Mouse (Mus musculus) frontal cortex, adult (tissue): ENCODE data around the gene Pard3.

Source experiments
- ATAC-seq: cut with Nextera tagmentation; 2 replicates; pipeline ENCODE4 v1.9.2; 2017; ENCODE audit warnings: mild to moderate bottlenecking, moderate library complexity, mixed read lengths; ENCODE audit not compliant: low TSS enrichment

Pard3 gene

GRCm38 (mm10) chr8:127431236-127431635 is 367.5 kb downstream of the Pard3 start:
- ATAC-seq: no peak

- no peak for ATAC-seq
Measured at GRCm38 (mm10) chr8:127435975-127436374, 372.3 kb downstream of the Pard3 start.

- no peak for ATAC-seq
Measured at GRCm38 (mm10) chr8:127437613-127438235, 374.0 kb downstream of the Pard3 start.

- ATAC-seq: peak; percentile 33; the same call in 1 of the 2 replicates
Measured at GRCm38 (mm10) chr8:127438625-127439391, 375.1 kb downstream of the Pard3 start.

GRCm38 (mm10) chr8:127439392-127440160 is 375.9 kb downstream of the Pard3 start:
- peak; percentile 73 for ATAC-seq

- peak; percentile 76 for ATAC-seq
Measured at GRCm38 (mm10) chr8:127440161-127440833, 376.6 kb downstream of the Pard3 start.

GRCm38 (mm10) chr8:127440834-127441485 is 377.3 kb downstream of the Pard3 start:
- no peak for ATAC-seq

GRCm38 (mm10) chr8:127447401-127447800 is 383.7 kb downstream of the Pard3 start:
- ATAC-seq: no peak

GRCm38 (mm10) chr8:127449066-127449840 is 385.6 kb downstream of the Pard3 start:
- no peak for ATAC-seq

- no peak for ATAC-seq
Measured at GRCm38 (mm10) chr8:127450954-127451668, 387.4 kb downstream of the Pard3 start.

GRCm38 (mm10) chr8:127452364-127452763 is 388.7 kb downstream of the Pard3 start:
- ATAC-seq: no peak

- ATAC-seq: no peak
Measured at GRCm38 (mm10) chr8:127457901-127458300, 394.2 kb downstream of the Pard3 start.

GRCm38 (mm10) chr8:127461173-127461572 is 397.5 kb downstream of the Pard3 start:
- no peak for ATAC-seq

- ATAC-seq: no peak
Measured at GRCm38 (mm10) chr8:127462378-127462935, 398.8 kb downstream of the Pard3 start.

GRCm38 (mm10) chr8:127464300-127464699 is 400.6 kb downstream of the Pard3 start:
- ATAC-seq: no peak

- ATAC-seq: no peak
Measured at GRCm38 (mm10) chr8:127472204-127472603, 408.5 kb downstream of the Pard3 start.

- ATAC-seq: peak; percentile 90
Measured at GRCm38 (mm10) chr8:127480003-127480402, 416.3 kb downstream of the Pard3 start.

- no peak for ATAC-seq
Measured at GRCm38 (mm10) chr8:127485618-127486017, 421.9 kb downstream of the Pard3 start.

GRCm38 (mm10) chr8:127491963-127492362 is 428.3 kb downstream of the Pard3 start:
- ATAC-seq: no peak
